Mouse (Mus musculus): Measurements from ENCODE around the gene Rnf207.

The Rnf207 gene

DNA sequence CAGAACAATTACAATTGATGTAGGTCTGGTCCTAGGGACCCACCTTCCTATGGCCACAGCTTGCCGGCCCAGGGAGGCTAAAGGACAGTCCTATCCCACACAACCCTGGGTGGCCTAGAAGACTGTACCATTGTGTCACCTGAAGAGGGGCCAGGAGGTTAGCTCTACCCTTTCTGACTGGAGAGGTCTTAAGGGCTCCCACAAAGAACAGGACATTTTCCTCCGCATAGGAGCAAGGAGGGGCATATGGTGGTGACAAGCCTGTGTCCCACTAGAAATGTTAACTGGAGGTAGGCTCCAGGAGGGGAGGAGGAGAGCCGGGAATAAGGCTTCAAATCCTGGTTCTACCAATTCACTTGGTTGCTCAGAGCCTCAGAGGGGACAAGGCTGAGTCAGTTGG, 45.6 kb downstream of the Rnf207 start:
- no peak for DNase-seq (ENCODE audit: extremely low spot score, low spot score)

DNA sequence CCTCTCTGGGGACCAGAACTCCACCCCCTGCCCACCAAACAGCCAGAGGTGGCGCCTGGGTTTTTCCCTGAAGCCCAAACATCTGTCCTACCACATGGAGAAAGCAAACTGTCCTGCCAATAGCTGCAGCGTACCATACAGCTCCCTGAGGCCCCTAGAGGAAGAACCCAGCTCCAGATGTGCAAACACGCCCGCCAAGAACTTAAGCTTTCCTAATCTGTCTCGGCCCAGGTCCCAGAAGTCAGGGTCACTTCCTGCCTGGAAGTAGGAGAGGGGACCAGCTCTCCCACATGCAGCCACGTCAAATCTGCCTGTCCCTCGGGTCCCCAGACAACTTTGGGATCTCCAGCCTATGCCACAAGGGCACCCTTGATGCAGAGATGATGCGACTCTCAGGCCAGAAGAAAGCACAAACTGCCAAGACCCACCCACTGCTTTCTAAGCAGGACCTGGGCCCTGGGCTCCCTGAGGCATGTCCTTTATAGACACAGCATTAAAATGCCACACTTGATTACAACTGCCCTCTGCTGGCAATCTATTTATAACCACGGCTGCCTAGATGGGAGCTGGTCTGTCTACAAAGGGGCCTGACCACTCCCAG, 46.2 kb downstream of the Rnf207 start:
- DNase-seq (ENCODE audit: extremely low spot score, low spot score): no peak

DNA sequence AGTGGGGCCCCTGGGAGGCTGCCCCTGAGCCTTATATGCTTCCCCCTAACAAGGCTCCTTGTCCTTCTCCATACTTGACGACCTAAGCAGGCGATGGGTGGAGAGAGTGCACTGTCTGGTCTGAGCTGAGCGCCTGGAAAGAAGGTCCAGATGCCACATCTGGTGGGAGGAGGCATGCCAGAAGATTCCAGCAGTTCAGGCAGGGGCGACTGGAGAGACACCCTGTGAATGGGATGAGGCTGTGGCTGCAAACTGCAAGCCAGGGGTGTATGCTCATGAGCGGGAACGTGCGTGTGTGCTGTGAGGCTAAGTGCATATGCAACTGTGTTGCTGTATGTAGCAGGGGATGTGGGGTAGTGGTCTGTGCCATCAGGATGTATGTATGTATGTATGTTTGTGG, 46.8 kb downstream of the Rnf207 start:
- no peak for DNase-seq (ENCODE audit: extremely low spot score, low spot score)

DNA sequence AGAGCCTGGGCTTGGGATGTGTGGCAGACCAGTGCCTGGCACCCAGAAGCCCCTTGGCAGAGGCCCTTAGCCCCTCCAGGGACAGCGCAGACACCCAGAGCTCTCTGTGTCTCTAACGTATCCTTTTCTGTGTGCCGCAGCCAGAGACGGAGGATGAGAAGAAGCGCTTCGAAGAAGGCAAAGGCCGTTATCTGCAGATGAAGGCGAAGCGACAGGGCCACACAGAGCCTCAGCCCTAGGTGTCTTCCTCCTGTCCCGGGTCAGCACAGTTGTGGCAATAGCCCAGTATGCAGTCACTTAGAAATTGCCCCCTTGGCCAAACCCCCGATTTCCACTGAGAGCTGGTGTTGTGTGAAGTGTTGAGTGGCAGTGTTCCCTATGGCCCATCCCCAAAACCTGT, 47.5 kb downstream of the Rnf207 start:
- no peak for DNase-seq (ENCODE audit: extremely low spot score, low spot score)

DNA sequence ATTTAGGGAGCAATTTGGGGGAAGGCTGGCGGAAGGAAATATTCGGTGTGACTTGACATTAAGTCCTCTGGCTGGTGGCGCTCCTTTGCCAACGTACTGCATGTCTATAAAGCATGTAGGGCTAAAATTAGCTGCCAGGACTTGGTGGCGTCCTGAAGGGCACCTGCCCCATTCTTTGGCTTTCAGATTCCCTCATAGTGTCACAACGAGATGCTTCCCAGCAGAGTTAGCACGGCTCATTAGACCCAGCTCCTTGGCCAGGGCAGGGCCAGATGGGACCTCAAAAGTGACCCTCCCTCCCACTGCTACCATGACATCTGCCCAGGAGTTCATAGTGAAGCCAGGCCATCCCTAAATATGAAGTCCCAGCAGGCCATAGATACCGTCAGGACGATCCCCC, 48.2 kb downstream of the Rnf207 start:
- DNase-seq (ENCODE audit: extremely low spot score, low spot score): no peak

DNA sequence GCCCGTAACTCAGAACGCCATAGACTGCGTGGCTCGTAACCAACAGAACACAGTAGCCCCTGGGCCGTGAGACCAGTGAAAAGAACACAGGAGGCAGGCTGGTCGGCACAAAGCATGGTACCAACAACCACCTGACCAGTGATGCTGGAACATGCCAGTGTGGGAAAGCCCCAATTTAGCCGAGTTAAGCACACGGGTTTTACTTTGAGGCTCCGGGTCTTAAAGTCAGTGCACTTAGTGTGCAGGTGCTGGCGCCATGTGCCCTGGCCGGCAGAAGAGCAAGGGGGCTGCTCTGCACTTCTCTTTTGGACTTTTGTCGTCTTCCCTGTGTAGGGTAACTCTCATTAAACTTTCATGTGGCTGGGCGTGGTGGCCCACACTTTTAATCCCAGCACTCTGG, 48.8 kb downstream of the Rnf207 start:
- no peak for DNase-seq (ENCODE audit: extremely low spot score, low spot score)

DNA sequence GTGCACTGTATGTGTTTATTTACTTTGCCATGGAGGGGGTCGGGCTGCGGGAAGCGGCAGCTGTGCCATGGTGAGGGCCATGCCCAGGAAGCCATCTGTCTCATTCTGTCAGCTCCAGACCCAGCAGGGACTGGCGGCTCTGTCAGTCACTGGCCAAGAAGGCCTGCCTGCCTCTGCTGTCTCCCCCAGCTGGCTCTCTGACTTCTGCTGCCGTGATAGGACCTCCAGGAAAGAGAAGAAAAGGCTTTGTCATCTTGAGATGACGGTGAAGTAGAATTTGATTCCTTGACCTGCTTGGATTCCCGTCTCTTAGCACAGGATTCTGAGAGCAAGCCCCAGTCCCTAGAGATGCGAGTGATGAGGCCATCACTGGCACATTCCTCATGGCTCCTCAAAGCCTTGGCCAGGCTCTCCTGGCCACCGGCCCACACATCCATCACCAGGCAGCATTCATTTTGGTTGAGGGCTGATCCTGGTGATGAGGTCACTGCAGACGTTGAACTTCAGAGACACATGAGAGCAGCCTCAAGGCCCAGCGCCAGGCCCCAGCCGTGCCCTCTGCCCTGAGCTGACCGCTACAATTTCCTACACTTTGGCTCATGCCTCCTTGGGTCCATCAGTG, 50.9 kb downstream of the Rnf207 start:
- DNase-seq (ENCODE audit: extremely low spot score, low spot score): no peak

DNA sequence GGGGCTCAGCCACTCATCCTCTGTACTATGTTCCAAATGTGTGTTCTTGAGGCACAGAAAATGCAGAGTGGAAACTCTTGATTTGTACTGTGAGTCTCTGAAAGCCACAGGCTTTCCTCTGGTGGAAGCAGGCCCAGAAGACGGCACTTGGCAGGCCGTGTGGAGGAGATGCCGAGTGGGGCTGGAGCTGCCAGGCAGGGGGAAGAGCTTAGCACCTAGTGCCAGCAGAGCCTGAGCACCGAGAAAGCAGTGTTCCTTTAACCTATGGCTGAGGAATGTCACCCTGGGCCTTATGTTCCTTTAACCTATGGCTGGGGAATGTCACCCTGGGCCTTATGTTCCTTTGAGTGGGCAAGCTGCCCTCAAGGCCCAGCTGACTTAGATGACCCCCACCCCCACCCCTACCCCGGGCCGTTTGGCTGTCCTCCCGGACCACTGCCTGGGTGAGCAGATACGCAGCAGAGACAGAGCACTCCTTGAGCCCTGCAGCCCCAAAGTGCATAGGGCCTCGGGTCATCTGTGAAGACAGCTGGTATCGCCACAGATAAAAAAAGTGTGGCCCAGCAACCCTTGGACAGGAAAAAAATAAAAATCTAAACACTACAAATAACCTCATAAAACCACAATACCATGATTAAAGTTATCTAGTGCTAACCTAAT, 52.4 kb downstream of the Rnf207 start:
- DNase-seq (ENCODE audit: extremely low spot score, low spot score): no peak

DNA sequence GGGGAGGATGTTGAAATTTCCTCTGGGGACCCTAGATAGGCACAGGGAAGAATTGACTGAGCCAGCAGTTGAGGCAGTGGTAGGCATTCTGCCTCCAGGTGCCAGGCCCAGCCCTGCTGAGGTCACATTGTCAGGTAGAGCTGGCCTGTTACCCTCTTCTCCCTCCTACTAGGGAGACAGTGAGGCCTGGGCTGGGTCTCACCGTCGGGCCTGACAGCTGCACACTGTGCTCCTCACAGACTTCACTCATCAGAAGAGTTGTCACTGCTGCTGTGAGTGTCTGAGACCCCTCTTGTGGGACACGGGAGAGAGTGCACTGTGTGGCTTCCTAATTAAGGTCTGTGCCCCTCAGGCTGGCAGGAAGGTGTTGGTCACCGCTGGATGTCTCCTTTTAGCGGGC, 53.0 kb downstream of the Rnf207 start:
- no peak for DNase-seq (ENCODE audit: extremely low spot score, low spot score)

DNA sequence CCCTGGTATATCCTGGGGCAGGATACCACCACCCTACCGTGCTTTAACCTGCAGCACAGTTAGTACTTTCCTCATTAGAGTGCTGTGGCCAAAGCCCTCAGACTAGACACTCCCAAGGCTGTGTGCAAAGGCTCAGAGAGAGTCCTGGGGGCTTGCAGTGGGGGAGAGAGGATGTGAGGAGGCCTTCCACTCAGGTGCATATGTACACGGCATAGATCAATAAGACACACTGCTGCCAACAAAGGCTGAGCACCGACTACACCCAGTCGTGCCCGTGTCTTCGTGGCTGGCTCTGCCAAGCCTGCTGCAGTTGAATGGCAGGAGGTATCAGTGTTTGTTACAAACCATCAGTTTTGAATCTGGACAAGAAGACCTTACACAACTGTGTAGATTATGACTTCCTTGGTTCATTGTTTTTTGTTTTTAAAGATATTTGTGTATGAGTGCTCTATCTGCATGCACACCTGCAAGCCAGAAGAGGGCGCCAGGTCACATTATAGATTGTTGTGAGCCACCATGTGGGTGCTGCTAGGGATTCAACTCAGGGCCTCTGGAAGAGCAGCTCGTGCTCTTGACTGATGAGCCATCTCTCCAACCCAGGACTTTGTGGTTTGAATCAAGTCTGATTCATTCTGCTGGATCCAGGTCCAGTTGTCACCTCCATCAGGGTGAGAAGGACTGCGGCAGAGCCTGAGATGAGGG, 53.8 kb downstream of the Rnf207 start:
- no peak for DNase-seq (ENCODE audit: extremely low spot score, low spot score)

DNA sequence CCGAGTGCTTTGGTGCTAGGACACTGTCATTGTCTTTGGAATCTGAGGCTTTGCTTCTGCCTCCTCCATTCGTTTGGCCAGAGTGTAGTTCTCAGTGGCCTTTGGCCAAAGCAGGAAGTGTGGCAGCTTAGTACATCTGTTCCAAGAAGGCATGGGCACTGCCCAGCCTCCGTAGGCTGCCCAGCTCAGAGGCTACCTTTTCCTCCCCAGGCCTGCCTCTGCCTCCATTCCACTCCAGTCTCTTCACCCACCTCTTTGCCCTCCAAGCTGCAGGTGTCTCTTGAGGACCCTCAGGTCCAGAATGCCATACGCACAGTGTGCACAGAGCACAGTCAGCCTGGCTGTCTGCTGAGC, 54.6 kb downstream of the Rnf207 start:
- DNase-seq (ENCODE audit: extremely low spot score, low spot score): no peak

DNA sequence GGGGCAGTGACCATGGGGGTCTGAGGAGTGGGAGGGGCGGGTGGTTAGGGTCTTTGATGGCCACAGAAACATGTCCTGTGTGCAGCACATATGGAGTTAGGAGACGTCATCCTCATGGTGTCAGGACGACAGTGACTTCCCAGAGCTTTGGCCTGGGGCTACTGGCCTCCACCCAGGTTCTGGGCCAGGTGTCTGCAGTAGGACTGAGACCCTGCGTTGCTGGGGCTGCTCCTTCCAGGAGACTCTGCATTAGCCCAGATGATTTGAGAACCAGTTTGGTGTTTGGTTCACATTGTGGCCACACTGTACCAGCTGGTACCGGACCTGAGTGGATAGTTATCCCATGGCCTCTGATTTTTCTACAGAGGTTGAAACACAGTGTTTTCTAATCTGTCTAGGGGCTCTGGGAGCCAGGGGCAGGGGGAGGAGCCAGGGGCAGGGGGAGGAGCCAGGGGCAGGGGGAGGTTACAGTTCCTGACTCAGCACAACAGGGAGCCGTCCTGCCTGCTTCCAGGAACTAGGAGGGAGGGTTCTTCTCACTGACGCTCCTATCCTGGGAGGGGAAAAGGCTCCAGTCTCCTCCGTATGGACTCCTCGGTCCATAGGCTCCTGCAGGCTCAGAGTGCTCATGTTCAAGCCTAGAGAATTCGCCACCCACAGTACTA, 55.1 kb downstream of the Rnf207 start:
- peak; percentile 44 for DNase-seq (ENCODE audit: extremely low spot score, low spot score)

DNA sequence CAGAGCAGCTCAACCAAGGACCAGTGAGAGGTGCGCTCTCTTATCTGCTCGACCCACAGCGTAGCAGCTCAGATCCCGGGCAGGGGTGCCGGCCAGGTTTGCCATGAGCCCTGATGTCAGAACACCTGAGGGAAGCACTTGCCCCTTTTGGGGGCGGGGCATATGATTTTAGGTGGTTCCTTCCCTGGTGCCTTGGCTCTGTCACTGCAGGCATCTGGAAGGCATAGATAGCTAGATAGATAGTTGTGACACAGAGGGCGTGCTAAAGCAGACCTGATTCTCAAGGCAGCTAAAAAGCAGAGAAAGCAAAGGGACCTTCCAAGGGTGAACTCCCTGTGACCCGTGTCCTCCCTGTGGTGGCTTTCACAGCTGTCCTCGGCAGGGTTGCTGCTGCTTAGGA, 55.7 kb downstream of the Rnf207 start:
- DNase-seq (ENCODE audit: extremely low spot score, low spot score): no peak

DNA sequence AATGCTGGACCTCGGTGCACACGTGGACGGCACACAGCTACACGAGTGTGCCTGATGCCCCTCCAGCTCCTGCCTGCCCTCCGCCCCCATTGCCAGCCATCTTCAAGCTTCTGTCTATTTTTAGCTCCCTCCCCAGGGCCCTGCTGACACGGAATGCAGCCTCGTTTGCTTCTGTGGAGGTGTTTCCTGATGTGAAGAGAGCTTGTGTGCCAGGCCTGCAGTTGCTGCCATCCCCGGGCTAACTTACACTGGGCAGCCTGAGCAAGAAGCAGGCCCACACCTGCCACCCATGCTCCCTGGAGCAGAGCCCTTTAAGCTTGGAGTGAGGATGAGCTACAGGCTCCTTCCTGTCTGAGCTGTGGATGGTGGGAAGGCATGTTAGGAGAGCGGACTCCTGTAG, 56.6 kb downstream of the Rnf207 start:
- no peak for DNase-seq (ENCODE audit: extremely low spot score, low spot score)

DNA sequence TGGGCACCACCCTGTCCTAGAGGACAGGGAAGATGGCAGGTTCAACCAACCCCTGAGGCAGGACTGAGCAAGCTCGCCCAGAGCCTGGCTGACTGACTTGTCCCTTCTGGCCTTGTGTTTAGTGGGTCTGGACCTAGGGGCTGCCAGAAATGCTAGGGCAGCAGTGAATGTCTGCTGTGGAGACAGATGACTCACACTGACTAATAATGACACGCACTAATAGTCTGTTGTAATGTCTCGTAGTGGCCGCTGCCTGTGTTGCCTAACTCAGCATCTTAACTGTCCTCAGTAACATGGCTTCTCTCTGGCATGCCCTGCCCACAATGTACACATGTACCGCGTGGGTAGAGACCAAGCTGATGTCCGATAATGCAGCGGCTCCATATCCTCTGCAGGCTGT, 58.3 kb downstream of the Rnf207 start:
- no peak for DNase-seq (ENCODE audit: extremely low spot score, low spot score)

DNA sequence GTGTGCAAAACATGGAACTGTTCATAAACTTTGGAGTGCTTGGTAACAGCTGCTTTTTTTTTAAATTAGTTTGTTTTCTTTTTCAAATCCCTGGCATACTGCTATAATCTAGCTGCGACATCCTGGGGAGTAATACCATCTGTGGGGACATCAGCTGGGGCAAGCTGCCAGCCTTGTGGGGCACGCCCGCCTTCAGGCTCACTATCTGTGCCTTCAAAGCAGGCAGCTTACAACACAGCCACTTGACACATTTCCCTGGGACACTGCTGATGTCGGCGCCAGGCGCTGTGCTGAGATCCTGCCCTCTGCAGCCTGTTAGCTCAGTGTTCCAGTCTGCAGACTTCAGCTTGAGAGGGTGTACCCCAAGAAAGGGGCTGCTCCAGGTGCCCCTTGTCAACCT, 61.7 kb downstream of the Rnf207 start:
- DNase-seq (ENCODE audit: extremely low spot score, low spot score): no peak

All from neural tube, embryonic 10.5 days (tissue).